Mouse (Mus musculus) ovary, adult 2 months (tissue): Measurements from ENCODE around the gene Hist1h2ad. TPM values are rescaled to one million over a fixed set of nuclear protein-coding genes. Genes with fewer than 3 reads are reported as not detected.

Experiments used
- polyA plus RNA-seq: library from polyadenylated mRNA; depleted of rRNA; stranded (reverse); fragments of >200 nt; gene quantifications from 2 replicates; pipeline ENCODE4 v1.2.3, GENCODE M21; 2012; rRNA removed

Hist1h2ad gene
- polyA plus RNA-seq, 1 experiment = 17.3 TPM

Other genes with a start within 250 kb of the Hist1h2ad start
- 0.86 and 1.1 TPM in 2 replicates for gene Zfp322a, start 205.2 kb upstream of the Hist1h2ad start, polyA plus RNA-seq
- 2.5 and 3.4 TPM in 2 replicates for gene Abt1, start 150.5 kb upstream of the Hist1h2ad start, polyA plus RNA-seq
- 0.05 TPM in 1 of 2 replicates, not detected in the other for gene Btn1a1, start 108.5 kb upstream of the Hist1h2ad start, polyA plus RNA-seq
- gene Btn2a2, start 85.5 kb upstream of the Hist1h2ad start, polyA plus RNA-seq = not detected in 2 replicates
- gene Hist1h4h, start 43.3 kb upstream of the Hist1h2ad start, polyA plus RNA-seq = 61.1 and 64.4 TPM in 2 replicates
- 294 and 1,013 TPM in 2 replicates for gene Hist1h2af, start 40.5 kb upstream of the Hist1h2ad start, polyA plus RNA-seq
- 48.3 and 64.0 TPM in 2 replicates for gene Hist1h3g, start 39.0 kb upstream of the Hist1h2ad start, polyA plus RNA-seq
- gene Hist1h2bh, start 31.0 kb upstream of the Hist1h2ad start, polyA plus RNA-seq = 5.4 and 6.9 TPM in 2 replicates
- 11.5 and 15.6 TPM in 2 replicates for gene Hist1h3f, start 30.3 kb upstream of the Hist1h2ad start, polyA plus RNA-seq
- 11.2 and 13.2 TPM in 2 replicates for gene Hist1h4f, start 22.7 kb upstream of the Hist1h2ad start, polyA plus RNA-seq
- gene Hist1h1d, start 21.1 kb upstream of the Hist1h2ad start, polyA plus RNA-seq = 0.21 and 0.27 TPM in 2 replicates
- 47.5 and 78.7 TPM in 2 replicates for gene Hist1h3e, start 12.0 kb upstream of the Hist1h2ad start, polyA plus RNA-seq
- 24.2 and 35.8 TPM in 2 replicates for gene Hist1h2ae, start 3.2 kb upstream of the Hist1h2ad start, polyA plus RNA-seq
- 52.2 and 87.2 TPM in 2 replicates for gene Hist1h2bg, start 3.0 kb upstream of the Hist1h2ad start, polyA plus RNA-seq
- gene Hist1h2bf, start 185 bp upstream of the Hist1h2ad start, polyA plus RNA-seq = 15.9 and 25.7 TPM in 2 replicates
- gene Hist1h3d, start 1.4 kb downstream of the Hist1h2ad start, polyA plus RNA-seq = 18.4 and 28.3 TPM in 2 replicates
- 10.1 and 14.2 TPM in 2 replicates for gene Hist1h4d, start 7.2 kb downstream of the Hist1h2ad start, polyA plus RNA-seq
- gene Hist1h2be, start 46.7 kb downstream of the Hist1h2ad start, polyA plus RNA-seq = 2.6 and 3.4 TPM in 2 replicates
- 2.3 and 2.7 TPM in 2 replicates for gene Hist1h1e, start 48.2 kb downstream of the Hist1h2ad start, polyA plus RNA-seq
- gene Hist1h2ac, start 109.6 kb downstream of the Hist1h2ad start, polyA plus RNA-seq = 2.6 and 3.1 TPM in 2 replicates
- gene Hist1h2bc, start 109.8 kb downstream of the Hist1h2ad start, polyA plus RNA-seq = 251 and 289 TPM in 2 replicates
- gene Hist1h1t, start 121.4 kb downstream of the Hist1h2ad start, polyA plus RNA-seq = not detected in 2 replicates
- gene Hist1h4c, start 124.1 kb downstream of the Hist1h2ad start, polyA plus RNA-seq = 9.0 and 13.0 TPM in 2 replicates
- gene Hfe, start 136.5 kb downstream of the Hist1h2ad start, polyA plus RNA-seq = 11.5 and 18.9 TPM in 2 replicates
- gene Hist1h1c, start 164.4 kb downstream of the Hist1h2ad start, polyA plus RNA-seq = 35.1 and 42.3 TPM in 2 replicates
- 43.8 and 64.9 TPM in 2 replicates for gene Hist1h3c, start 171.2 kb downstream of the Hist1h2ad start, polyA plus RNA-seq
- gene Hist1h2bb, start 172.4 kb downstream of the Hist1h2ad start, polyA plus RNA-seq = 18.2 and 27.3 TPM in 2 replicates
- 36.8 and 63.0 TPM in 2 replicates for gene Hist1h2ab, start 176.7 kb downstream of the Hist1h2ad start, polyA plus RNA-seq
- 36.8 and 58.4 TPM in 2 replicates for gene Hist1h3b, start 177.9 kb downstream of the Hist1h2ad start, polyA plus RNA-seq
- gene Hist1h4b, start 182.6 kb downstream of the Hist1h2ad start, polyA plus RNA-seq = 6.5 and 10.1 TPM in 2 replicates
- 17.5 and 20.9 TPM in 2 replicates for gene Hist1h4a, start 186.8 kb downstream of the Hist1h2ad start, polyA plus RNA-seq
- gene Hist1h3a, start 188.0 kb downstream of the Hist1h2ad start, polyA plus RNA-seq = 37.1 and 48.7 TPM in 2 replicates
- 0.79 and 1.0 TPM in 2 replicates for gene Hist1h1a, start 189.3 kb downstream of the Hist1h2ad start, polyA plus RNA-seq
- gene Trim38, start 195.5 kb downstream of the Hist1h2ad start, polyA plus RNA-seq = 0.09 TPM in 1 of 2 replicates, not detected in the other
- gene Slc17a2, start 232.6 kb downstream of the Hist1h2ad start, polyA plus RNA-seq = 0.09 TPM in 1 of 2 replicates, not detected in the other